Mouse (Mus musculus): Measurements from ENCODE around the gene Npy2r. TPM values are rescaled to one million over a fixed set of nuclear protein-coding genes. Genes with fewer than 3 reads are reported as not detected.

Gene Npy2r
- 1.8 and 2.0 TPM in 2 replicates for polyA plus RNA-seq (2014; fragmentation: Nextera tagmentation; extraction: Ambion mirVana)

DNA sequence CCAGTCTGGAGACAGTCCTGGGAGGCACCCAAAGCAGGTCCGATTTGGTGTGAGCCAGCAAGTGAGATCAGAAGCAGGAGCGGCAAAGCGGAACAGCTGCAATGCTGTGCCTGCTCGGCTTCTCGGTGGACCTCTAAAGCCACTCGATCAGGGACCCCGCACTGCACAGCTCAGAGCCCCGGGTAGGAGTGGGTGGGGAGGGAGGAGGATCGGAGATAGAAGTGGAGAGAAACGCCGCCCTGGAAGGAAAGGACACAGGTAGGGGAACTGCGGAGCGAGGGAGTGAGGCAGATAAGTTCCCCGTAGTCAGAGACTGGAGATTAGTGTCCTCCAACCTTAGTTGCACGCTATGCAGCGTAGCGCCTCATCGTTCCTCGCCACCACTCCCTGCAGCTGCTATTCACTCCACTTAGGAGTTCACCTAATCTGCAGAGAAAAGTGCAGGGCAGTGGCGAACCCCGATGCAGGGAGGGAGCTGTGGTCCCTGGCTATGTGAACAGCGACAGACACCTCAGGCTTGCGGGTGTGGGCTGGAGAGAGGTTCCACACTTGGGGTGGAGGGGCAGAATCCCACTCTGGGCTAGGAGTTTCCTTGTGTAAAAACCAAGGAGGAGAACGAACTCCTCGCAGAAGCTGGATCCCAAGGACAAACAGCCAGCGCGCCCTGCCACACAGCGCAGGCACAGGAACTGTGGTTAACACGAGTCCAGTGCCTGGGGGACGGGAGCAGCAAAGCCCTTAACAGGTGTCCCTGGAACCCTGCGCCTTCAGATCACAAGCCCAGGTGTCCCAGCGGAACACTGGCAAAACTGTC lies at the start of gene Npy2r:
Gene Npy2r, minus strand, starts transcription at position 177 of the 814 bp plus-strand sequence.
- ATAC-seq (ENCODE audit: low read depth): peak; percentile 68
- Histone ChIP-seq H3K27ac (ENCODE audit: low read depth, low read length) (no peak within 1 kb of the TSS), H3K4me3 (ENCODE audit: low read depth, low read length) (peak within 1 kb of the TSS; percentile 37), H3K4me1 (ENCODE audit: control insufficient read depth, insufficient read depth, low read length) (0 out of 2 replicates have a peak, but pooled peaks cover 3% of the 10 kb centered on the region), H3K27me3 (ENCODE audit: control insufficient read depth, insufficient read depth, low read length) (no peaks in the 10 kb centered on the region; the same call in 1 of the 2 replicates), H3K36me3 (ENCODE audit: control insufficient read depth, insufficient read depth, low read length) (no peaks in the 10 kb centered on the region), H3K9me3 (ENCODE audit: control insufficient read depth, low read length) (no peaks in the 10 kb centered on the region), H3K9ac (replicated peaks; ENCODE audit: low read depth, low read length) (peak within 1 kb of the TSS; percentile 26; the same call in 1 of the 2 replicates), H3K4me2 (ENCODE audit: low read depth, low read length) (peak within 1 kb of the TSS; percentile 86)
- under 1% methylated on average over 32 of the region's 32 CpGs for WGBS

DNA sequence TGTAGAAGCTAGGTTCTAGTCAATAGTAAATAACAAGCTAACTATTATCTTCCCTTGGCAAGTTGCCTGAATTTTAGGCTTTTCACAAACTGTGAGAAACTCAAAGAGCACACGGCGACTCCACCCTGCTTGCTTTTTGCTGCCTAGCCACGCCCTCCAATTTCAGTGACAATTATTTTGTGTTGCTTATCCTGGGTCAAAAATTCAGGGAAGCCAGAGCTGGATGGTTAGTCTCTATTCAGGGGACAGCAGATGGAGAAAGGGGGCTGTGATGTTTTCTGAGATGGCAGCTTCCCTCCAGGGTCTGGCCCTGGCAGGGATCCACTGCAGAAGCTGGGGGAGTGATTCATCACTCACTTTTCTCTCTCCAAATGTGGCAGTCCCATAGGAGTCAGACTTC lies 9.9 kb upstream of the Npy2r start:
- H3K9me3 ChIP-seq (ENCODE audit: control insufficient read depth, low read length): no peaks in the 10 kb centered on the region
- H3K36me3 ChIP-seq (ENCODE audit: control insufficient read depth, insufficient read depth, low read length): no peaks in the 10 kb centered on the region
- peak; percentile 41; the same call in 1 of the 2 replicates for ATAC-seq (ENCODE audit: low read depth)
- H3K27me3 ChIP-seq (ENCODE audit: control insufficient read depth, insufficient read depth, low read length): no peaks in the 10 kb centered on the region
- WGBS: 64% methylated on average over 3 of the region's 3 CpGs
- no peak overlapping the region for H3K27ac ChIP-seq (ENCODE audit: low read depth, low read length)
- H3K4me1 ChIP-seq (ENCODE audit: control insufficient read depth, insufficient read depth, low read length): no peaks in the 10 kb centered on the region
- H3K4me2 ChIP-seq (ENCODE audit: low read depth, low read length): no peak overlapping the region
- no peak overlapping the region for H3K9ac ChIP-seq (replicated peaks; ENCODE audit: low read depth, low read length)
- no peak overlapping the region for H3K4me3 ChIP-seq (ENCODE audit: low read depth, low read length)

DNA sequence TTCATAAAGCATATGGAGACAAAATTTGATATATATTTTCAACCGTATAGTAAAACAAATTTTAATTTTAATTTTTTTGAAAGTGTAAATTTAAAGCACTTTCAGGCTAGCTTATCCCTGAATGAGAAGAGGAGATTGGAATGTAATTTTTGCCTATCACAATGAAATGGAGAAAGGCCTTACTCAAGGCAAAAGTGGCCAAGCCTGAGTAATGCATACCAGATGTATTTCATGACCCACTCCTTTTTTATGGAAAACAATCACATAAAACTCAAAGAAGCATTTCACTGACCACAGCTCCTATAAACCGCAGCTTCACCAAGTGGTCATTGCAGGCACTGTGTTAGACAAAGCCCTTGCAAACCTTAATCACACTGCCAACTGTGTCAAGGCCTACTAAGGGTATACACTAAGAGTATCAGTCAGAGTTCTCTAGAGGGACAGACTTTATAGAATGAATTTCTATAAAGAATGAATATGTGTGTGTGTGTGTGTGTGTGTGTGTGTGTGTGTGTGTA lies 8.5 kb upstream of the Npy2r start:
- H3K36me3 ChIP-seq (ENCODE audit: control insufficient read depth, insufficient read depth, low read length): no peaks in the 10 kb centered on the region
- WGBS: 80% methylated on average over 2 of the region's 2 CpGs
- no peak overlapping the region for H3K4me2 ChIP-seq (ENCODE audit: low read depth, low read length)
- H3K9me3 ChIP-seq (ENCODE audit: control insufficient read depth, low read length): no peaks in the 10 kb centered on the region
- H3K27ac ChIP-seq (ENCODE audit: low read depth, low read length): no peak overlapping the region
- H3K4me1 ChIP-seq (ENCODE audit: control insufficient read depth, insufficient read depth, low read length): no peaks in the 10 kb centered on the region
- no peak overlapping the region for H3K4me3 ChIP-seq (ENCODE audit: low read depth, low read length)
- H3K9ac ChIP-seq (replicated peaks; ENCODE audit: low read depth, low read length): no peak overlapping the region
- ATAC-seq (ENCODE audit: low read depth): no peak
- H3K27me3 ChIP-seq (ENCODE audit: control insufficient read depth, insufficient read depth, low read length): no peaks in the 10 kb centered on the region

DNA sequence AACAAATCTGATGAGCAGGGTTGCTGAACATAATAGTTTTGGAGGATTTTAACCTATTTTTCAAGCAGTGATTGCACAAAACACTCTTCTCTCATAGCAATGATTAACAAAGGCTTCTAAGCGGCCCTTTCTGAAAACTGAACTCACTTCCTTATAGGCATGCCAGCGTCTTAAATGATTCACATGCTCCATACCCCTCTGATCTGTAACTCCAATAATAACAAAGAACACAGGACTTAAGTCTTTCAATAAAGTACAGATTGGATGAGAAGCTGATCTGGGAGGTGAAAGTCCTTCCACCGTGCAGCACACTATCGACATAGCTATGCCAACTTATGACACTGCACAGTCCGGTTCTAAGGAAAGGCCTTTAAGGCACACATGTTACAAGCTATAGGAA lies 2.0 kb upstream of the Npy2r start:
- Histone ChIP-seq H3K27ac (ENCODE audit: low read depth, low read length) (no peak overlapping the region), H3K4me2 (ENCODE audit: low read depth, low read length) (no peak overlapping the region), H3K4me3 (ENCODE audit: low read depth, low read length) (no peak overlapping the region), H3K27me3 (ENCODE audit: control insufficient read depth, insufficient read depth, low read length) (no peaks in the 10 kb centered on the region; the same call in 1 of the 2 replicates), H3K9ac (replicated peaks; ENCODE audit: low read depth, low read length) (no peak overlapping the region), H3K4me1 (ENCODE audit: control insufficient read depth, insufficient read depth, low read length) (0 out of 2 replicates have a peak, but pooled peaks cover 3% of the 10 kb centered on the region), H3K36me3 (ENCODE audit: control insufficient read depth, insufficient read depth, low read length) (no peaks in the 10 kb centered on the region), H3K9me3 (ENCODE audit: control insufficient read depth, low read length) (no peaks in the 10 kb centered on the region)
- 93% methylated on average over 5 of the region's 5 CpGs for WGBS
- no peak for ATAC-seq (ENCODE audit: low read depth)

DNA sequence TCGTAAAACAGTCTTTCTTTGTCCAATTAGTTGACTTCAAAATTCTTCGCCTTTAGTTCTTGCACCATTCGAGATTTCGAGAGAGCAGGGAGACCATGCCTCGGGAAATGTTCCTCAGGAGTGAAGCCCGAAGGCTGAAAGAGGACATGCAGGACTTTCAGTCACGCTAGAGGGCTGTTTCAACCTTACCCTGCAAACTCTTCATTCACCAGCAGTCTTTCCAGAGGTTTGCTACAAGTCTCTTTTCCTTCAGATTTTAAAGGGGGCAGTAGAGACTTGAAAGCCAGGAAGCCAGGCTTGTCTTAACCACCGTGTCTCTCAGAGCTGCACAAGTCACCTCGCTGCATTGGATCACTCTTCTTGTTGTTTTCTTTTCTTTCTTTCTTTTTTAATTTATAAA lies 869 bp upstream of the Npy2r start:
- 3% methylated on average over 9 of the region's 9 CpGs for WGBS
- no peaks in the 10 kb centered on the region for H3K36me3 ChIP-seq (ENCODE audit: control insufficient read depth, insufficient read depth, low read length)
- no peaks in the 10 kb centered on the region; the same call in 1 of the 2 replicates for H3K27me3 ChIP-seq (ENCODE audit: control insufficient read depth, insufficient read depth, low read length)
- H3K4me2 ChIP-seq (ENCODE audit: low read depth, low read length): peak overlapping the region; percentile 86
- H3K4me1 ChIP-seq (ENCODE audit: control insufficient read depth, insufficient read depth, low read length): 0 out of 2 replicates have a peak, but pooled peaks cover 3% of the 10 kb centered on the region
- peak; percentile 64; the same call in 1 of the 2 replicates for ATAC-seq (ENCODE audit: low read depth)
- H3K4me3 ChIP-seq (ENCODE audit: low read depth, low read length): peak overlapping the region; percentile 37
- H3K27ac ChIP-seq (ENCODE audit: low read depth, low read length): no peak overlapping the region
- no peak overlapping the region for H3K9ac ChIP-seq (replicated peaks; ENCODE audit: low read depth, low read length)
- no peaks in the 10 kb centered on the region for H3K9me3 ChIP-seq (ENCODE audit: control insufficient read depth, low read length)

DNA sequence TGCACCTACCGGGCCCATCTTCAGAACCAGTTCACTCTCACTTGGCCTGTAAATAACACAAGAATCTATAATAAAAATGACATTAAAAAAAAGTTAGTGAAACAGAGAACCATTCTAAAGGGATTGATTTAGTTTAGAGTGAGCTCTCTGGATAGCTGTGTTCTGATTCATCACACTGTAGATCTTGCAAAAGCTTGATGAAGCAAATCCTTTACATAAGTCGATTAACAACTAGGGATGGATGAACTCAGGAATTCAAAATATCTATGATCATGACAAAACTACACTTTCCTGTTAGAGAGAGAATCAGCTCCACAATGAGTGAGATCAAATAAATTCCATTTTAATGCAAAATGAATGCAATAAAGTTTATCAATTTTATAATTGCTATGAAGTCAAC lies 6.4 kb downstream of the Npy2r start:
- no peaks in the 10 kb centered on the region for H3K4me1 ChIP-seq (ENCODE audit: control insufficient read depth, insufficient read depth, low read length)
- H3K4me3 ChIP-seq (ENCODE audit: low read depth, low read length): no peak overlapping the region
- no peak overlapping the region for H3K4me2 ChIP-seq (ENCODE audit: low read depth, low read length)
- no peaks in the 10 kb centered on the region for H3K27me3 ChIP-seq (ENCODE audit: control insufficient read depth, insufficient read depth, low read length)
- H3K9me3 ChIP-seq (ENCODE audit: control insufficient read depth, low read length): no peaks in the 10 kb centered on the region
- 90% methylated on average over 2 of the region's 2 CpGs for WGBS
- no peak overlapping the region for H3K9ac ChIP-seq (replicated peaks; ENCODE audit: low read depth, low read length)
- no peak overlapping the region for H3K27ac ChIP-seq (ENCODE audit: low read depth, low read length)
- no peak for ATAC-seq (ENCODE audit: low read depth)
- H3K36me3 ChIP-seq (ENCODE audit: control insufficient read depth, insufficient read depth, low read length): no peaks in the 10 kb centered on the region

DNA sequence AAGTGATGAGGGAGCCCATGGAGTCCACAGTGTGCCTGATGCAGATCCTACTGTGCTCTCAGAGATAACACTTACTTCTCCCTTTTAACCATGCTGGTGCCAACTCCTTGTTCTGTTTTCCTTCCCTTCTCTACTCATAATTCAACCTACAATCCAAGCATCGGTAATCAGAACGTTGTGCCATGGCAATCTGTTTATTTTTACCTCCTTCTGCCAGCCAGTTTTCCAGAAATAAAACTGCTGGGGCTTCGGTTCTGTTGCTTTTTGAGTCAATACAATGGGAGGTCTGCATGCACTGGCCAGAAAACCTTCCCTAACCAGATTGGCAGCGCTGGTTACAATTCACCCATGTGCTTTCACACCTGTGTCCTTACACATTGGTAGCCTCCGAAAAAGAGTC lies 7.9 kb downstream of the Npy2r start:
- H3K4me1 ChIP-seq (ENCODE audit: control insufficient read depth, insufficient read depth, low read length): no peaks in the 10 kb centered on the region
- no peak for ATAC-seq (ENCODE audit: low read depth)
- H3K36me3 ChIP-seq (ENCODE audit: control insufficient read depth, insufficient read depth, low read length): no peaks in the 10 kb centered on the region
- H3K4me3 ChIP-seq (ENCODE audit: low read depth, low read length): no peak overlapping the region
- no peak overlapping the region for H3K9ac ChIP-seq (replicated peaks; ENCODE audit: low read depth, low read length)
- no peaks in the 10 kb centered on the region for H3K27me3 ChIP-seq (ENCODE audit: control insufficient read depth, insufficient read depth, low read length)
- H3K9me3 ChIP-seq (ENCODE audit: control insufficient read depth, low read length): no peaks in the 10 kb centered on the region
- WGBS: 90% methylated on average over 5 of the region's 5 CpGs
- H3K4me2 ChIP-seq (ENCODE audit: low read depth, low read length): no peak overlapping the region
- no peak overlapping the region for H3K27ac ChIP-seq (ENCODE audit: low read depth, low read length)

DNA sequence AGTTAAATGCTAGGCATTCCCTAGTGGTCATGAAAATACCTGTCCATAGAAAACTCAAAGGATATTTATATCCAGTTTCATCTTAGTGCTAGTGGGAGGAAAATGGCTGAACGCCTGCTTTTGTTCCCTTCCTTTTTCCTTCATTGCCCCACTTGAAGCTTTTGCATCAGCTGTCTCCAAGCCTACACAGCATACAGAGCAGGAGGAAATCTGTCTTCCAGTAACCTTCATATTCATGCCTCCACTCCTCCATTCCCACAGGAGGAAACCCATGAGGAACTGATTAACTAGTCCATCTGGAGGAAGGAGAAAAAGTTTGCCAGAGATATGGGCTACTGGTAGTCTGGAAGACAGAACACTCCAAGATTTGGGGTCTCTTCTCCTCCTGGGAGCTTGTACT lies 23.1 kb downstream of the Npy2r start:
- ATAC-seq (ENCODE audit: low read depth): no peak
- WGBS: 100% methylated on average over 1 of the region's 1 CpGs
- no peak overlapping the region for H3K27ac ChIP-seq (ENCODE audit: low read depth, low read length)

DNA sequence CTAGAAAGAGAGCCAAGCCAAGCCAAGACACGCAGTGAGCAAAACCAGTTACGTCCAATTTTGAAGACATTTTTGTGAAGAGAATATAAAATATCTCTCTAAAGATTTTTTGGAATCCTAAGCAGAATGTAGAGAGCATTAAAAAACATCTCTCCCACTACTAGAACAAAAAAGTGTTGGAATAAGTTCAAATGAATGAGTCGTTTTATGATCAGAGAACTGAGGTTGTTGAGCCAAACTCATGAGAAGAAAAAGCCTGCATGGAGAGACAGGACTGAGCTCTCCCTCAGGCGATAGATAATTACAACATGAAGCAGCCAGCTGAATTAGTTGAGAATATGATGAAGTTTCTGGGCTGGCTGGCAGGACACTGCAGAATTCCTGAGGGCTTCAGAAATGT lies 49.9 kb downstream of the Npy2r start:
- H3K4me2 ChIP-seq (ENCODE audit: low read depth, low read length): no peak overlapping the region
- no peaks in the 10 kb centered on the region for H3K27me3 ChIP-seq (ENCODE audit: control insufficient read depth, insufficient read depth, low read length)
- H3K36me3 ChIP-seq (ENCODE audit: control insufficient read depth, insufficient read depth, low read length): no peaks in the 10 kb centered on the region
- no peak for ATAC-seq (ENCODE audit: low read depth)
- no peaks in the 10 kb centered on the region for H3K9me3 ChIP-seq (ENCODE audit: control insufficient read depth, low read length)
- no peaks in the 10 kb centered on the region for H3K4me1 ChIP-seq (ENCODE audit: control insufficient read depth, insufficient read depth, low read length)
- H3K4me3 ChIP-seq (ENCODE audit: low read depth, low read length): no peak overlapping the region
- no peak overlapping the region for H3K27ac ChIP-seq (ENCODE audit: low read depth, low read length)
- 88% methylated on average over 4 of the region's 4 CpGs for WGBS
- H3K9ac ChIP-seq (replicated peaks; ENCODE audit: low read depth, low read length): no peak overlapping the region

More for the DNA sequence above, 23.1 kb downstream of the Npy2r start:
- Histone ChIP-seq H3K36me3 (ENCODE audit: control insufficient read depth, insufficient read depth, low read length) (no peaks in the 10 kb centered on the region), H3K4me3 (ENCODE audit: low read depth, low read length) (no peak overlapping the region), H3K9me3 (ENCODE audit: control insufficient read depth, low read length) (no peaks in the 10 kb centered on the region), H3K9ac (replicated peaks; ENCODE audit: low read depth, low read length) (no peak overlapping the region), H3K4me1 (ENCODE audit: control insufficient read depth, insufficient read depth, low read length) (no peaks in the 10 kb centered on the region), H3K4me2 (ENCODE audit: low read depth, low read length) (no peak overlapping the region), H3K27me3 (ENCODE audit: control insufficient read depth, insufficient read depth, low read length) (no peaks in the 10 kb centered on the region)
